Mouse (Mus musculus): ENCODE results near the gene Gcm1. TPM values are rescaled to one million over a fixed set of nuclear protein-coding genes. Genes with fewer than 3 reads are reported as not detected.
"Not testable (repeated sequence)": the region's sequence is repeated elsewhere in the genome, so short reads cannot be mapped to it uniquely, and the experiment has no call there.

The Gcm1 gene
- polyA plus RNA-seq, 1 experiment from 2014 or later: not detected

- Histone ChIP-seq H3K4me3 (ENCODE audit: inconsistent target) (no peak overlapping the region), H3K27ac (no peak overlapping the region), H3K79me2 (ENCODE audit: inconsistent target) (no peaks in the 10 kb centered on the region), H3K36me3 (ENCODE audit: inconsistent target) (no peaks in the 10 kb centered on the region)
- 20% methylated on average over 4 of the region's 4 CpGs for WGBS (ENCODE audit: missing documents)
Observed at GRCm38 (mm10) chr9:78071626-78072025, 19.9 kb downstream of the Gcm1 start.

DNA sequence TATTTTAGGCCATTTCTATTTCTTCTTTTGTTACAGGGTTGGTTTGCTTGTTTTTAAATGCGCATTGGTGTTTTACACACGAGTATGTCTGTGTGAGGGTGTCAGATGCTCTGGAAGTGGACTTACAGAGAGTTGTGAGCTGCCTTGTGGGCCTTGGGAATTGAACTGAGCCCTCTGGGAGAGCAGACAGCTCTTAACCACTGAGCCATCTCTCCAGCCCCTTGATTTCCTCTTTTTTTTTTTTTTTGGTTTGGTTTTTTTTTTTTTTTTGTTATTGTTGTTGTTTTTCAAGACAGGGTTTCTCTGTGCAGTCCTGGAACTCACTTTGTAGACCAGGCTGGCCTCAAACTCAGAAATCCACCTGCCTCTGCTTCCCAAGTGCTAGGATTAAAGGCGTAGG lies 21.6 kb downstream of the Gcm1 start:
- H3K27ac ChIP-seq: peak overlapping the region; percentile 48
- not testable (repeated sequence) for H3K79me2 ChIP-seq (ENCODE audit: inconsistent target); H3K36me3 ChIP-seq (ENCODE audit: inconsistent target); H3K4me3 ChIP-seq (ENCODE audit: inconsistent target)
- WGBS (ENCODE audit: missing documents): 80% methylated on average over 3 of the region's 3 CpGs

GRCm38 (mm10) chr9:78073713-78074340 lies 22.1 kb downstream of the Gcm1 start:
- 44% methylated on average over 10 of the region's 13 CpGs for WGBS (ENCODE audit: missing documents)
- Histone ChIP-seq H3K4me3 (ENCODE audit: inconsistent target) (no peak overlapping the region), H3K36me3 (ENCODE audit: inconsistent target) (no peaks in the 10 kb centered on the region), H3K79me2 (ENCODE audit: inconsistent target) (no peaks in the 10 kb centered on the region), H3K27ac (peak overlapping the region; percentile 48)

- 98% methylated on average over 3 of the region's 3 CpGs for whole genome bisulfite sequencing (ENCODE audit: missing documents)
- no peak overlapping the region for H3K4me3 ChIP-seq (ENCODE audit: inconsistent target)
- H3K79me2 ChIP-seq (ENCODE audit: inconsistent target): no peaks in the 10 kb centered on the region
- no peaks in the 10 kb centered on the region for H3K36me3 ChIP-seq (ENCODE audit: inconsistent target)
- no peak overlapping the region for H3K27ac ChIP-seq
Observed at GRCm38 (mm10) chr9:78075256-78075655, 23.5 kb downstream of the Gcm1 start.

DNA sequence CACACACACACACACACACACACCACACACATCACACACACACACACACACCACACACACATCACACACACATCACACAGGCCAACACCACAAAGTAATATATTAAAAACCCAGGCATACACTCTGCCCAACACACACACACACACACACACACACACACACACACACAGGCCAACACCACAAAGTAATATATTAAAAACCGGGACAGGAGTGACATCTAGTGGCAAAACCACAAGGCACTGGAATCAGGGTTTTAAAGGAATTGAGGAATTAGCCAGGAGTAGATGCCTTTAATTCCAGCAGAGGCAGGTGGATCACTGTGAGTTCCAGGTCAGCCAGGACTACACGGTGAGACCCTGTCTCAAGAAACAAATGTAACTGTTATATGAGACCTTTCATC lies 26.5 kb downstream of the Gcm1 start:
- Histone ChIP-seq H3K4me3 (ENCODE audit: inconsistent target) (no peak overlapping the region), H3K36me3 (ENCODE audit: inconsistent target) (peaks cover 9% of the 10 kb centered on the region; the same call in 1 of the 2 replicates), H3K27ac (no peak overlapping the region), H3K79me2 (ENCODE audit: inconsistent target) (no peaks in the 10 kb centered on the region)
- 48% methylated on average over 2 of the region's 2 CpGs for WGBS (ENCODE audit: missing documents)

DNA sequence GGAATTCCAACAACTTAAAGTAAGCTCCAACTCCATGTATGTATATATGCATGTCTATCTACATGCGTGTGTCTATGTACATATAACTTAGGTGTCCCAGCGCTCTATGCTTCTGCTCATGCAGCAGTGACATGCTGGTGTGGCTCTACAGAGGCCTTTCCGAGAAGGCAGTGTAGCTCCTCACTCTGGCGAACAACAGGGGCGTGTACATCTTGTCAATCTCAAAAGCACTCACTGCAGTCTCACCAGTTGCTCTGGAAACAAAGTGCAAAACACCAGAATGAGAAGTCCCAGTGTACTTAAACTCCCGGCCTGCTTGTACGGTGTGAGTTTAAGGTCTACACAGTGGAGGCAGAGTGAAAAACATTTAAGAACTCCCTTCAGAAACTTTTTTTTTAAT lies 30.1 kb downstream of the Gcm1 start:
- no peaks in the 10 kb centered on the region for H3K79me2 ChIP-seq (ENCODE audit: inconsistent target)
- whole genome bisulfite sequencing (ENCODE audit: missing documents): 98% methylated on average over 6 of the region's 7 CpGs
- H3K4me3 ChIP-seq (ENCODE audit: inconsistent target): no peak overlapping the region
- peaks cover 26% of the 10 kb centered on the region; the same call in 1 of the 2 replicates for H3K36me3 ChIP-seq (ENCODE audit: inconsistent target)
- H3K27ac ChIP-seq: no peak overlapping the region

DNA sequence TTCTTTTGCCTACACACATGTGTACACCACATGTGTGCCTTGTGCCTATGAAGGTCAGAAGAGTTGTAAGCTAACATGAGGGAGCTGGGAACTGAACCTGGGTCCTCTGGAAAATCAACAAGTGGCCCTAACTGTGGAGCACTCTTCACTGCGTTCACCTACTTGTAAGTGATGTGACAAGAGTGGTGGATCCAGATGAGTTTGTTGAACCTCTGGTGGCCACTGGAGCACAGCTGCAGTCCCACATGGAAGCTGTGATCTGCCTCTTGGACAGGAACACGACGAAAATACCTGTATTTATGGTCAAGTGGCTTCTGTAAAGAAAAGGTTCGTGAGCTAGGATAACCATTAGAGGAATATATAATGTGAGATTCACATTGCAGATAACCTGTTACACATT lies 32.6 kb downstream of the Gcm1 start:
- Histone ChIP-seq H3K27ac (no peak overlapping the region), H3K36me3 (ENCODE audit: inconsistent target) (peaks cover 26% of the 10 kb centered on the region; the same call in 1 of the 2 replicates), H3K4me3 (ENCODE audit: inconsistent target) (no peak overlapping the region), H3K79me2 (ENCODE audit: inconsistent target) (no peaks in the 10 kb centered on the region)
- 99% methylated on average over 4 of the region's 4 CpGs for WGBS (ENCODE audit: missing documents)

DNA sequence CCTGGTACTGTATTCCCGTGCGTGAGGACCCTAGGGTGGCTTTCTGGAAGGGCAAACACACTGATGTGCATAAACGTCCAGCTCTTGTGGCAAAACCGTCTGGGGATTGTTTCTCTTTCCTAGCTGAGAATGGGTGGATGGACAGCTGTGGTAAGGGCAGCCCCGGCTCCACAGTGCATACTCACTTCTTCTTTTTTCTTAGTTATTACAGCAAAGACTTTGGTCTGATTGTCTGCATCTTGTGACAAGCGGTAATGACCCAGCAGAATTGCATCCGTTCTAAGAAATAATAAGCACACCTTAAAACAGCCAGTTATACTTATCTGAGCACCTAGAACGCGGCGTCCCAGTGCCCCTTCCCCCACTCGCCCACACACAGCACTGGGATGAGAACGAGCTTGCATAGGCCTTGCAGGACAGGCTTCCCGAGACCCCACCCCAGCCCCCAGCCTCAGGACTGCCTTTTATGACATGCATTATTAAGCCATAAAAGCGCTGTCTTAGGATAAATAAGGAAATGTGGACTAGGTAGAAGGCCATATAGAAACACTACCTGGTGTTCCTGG lies 34.1 kb downstream of the Gcm1 start:
- Histone ChIP-seq H3K4me3 (ENCODE audit: inconsistent target) (no peak overlapping the region), H3K27ac (peak overlapping the region; percentile 79), H3K79me2 (ENCODE audit: inconsistent target) (no peaks in the 10 kb centered on the region), H3K36me3 (ENCODE audit: inconsistent target) (peaks cover 26% of the 10 kb centered on the region; the same call in 1 of the 2 replicates)
- WGBS (ENCODE audit: missing documents): 5% methylated on average over 14 of the region's 14 CpGs

- Histone ChIP-seq H3K27ac (no peak overlapping the region), H3K36me3 (ENCODE audit: inconsistent target) (peaks cover 16% of the 10 kb centered on the region; the same call in 1 of the 2 replicates), H3K79me2 (ENCODE audit: inconsistent target) (no peaks in the 10 kb centered on the region), H3K4me3 (ENCODE audit: inconsistent target) (no peak overlapping the region)
- 88% methylated on average over 7 of the region's 9 CpGs for WGBS (ENCODE audit: missing documents)
Observed at GRCm38 (mm10) chr9:78087751-78088150, 36.0 kb downstream of the Gcm1 start.

GRCm38 (mm10) chr9:78088521-78088920 lies 36.8 kb downstream of the Gcm1 start:
- 88% methylated on average over 4 of the region's 4 CpGs for WGBS (ENCODE audit: missing documents)
- H3K36me3 ChIP-seq (ENCODE audit: inconsistent target): peaks cover 19% of the 10 kb centered on the region
- H3K27ac ChIP-seq: no peak overlapping the region
- H3K79me2 ChIP-seq (ENCODE audit: inconsistent target): no peaks in the 10 kb centered on the region
- no peak overlapping the region for H3K4me3 ChIP-seq (ENCODE audit: inconsistent target)

DNA sequence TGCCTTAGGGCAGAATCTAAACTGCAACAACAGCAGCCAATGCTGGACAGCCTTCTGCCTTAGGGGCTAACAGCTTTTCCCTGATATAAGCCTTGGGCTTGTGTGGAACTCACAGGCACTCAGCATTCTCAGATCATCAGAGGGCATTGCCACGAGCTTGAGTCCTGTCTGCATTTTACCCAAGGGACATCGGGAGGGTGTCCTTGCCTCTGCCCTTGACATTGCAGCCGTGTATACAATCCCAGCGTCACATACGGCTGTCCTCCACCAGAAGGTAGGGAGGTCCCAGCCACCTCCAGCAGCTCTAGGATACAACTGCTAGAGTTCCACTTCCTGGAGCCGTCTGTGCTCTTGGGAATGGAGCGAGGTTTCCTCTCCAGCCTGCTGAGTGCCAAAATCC lies 37.2 kb downstream of the Gcm1 start:
- H3K36me3 ChIP-seq (ENCODE audit: inconsistent target): peaks cover 17% of the 10 kb centered on the region
- H3K27ac ChIP-seq: no peak overlapping the region
- 89% methylated on average over 7 of the region's 7 CpGs for WGBS (ENCODE audit: missing documents)
- no peaks in the 10 kb centered on the region for H3K79me2 ChIP-seq (ENCODE audit: inconsistent target)
- no peak overlapping the region for H3K4me3 ChIP-seq (ENCODE audit: inconsistent target)

DNA sequence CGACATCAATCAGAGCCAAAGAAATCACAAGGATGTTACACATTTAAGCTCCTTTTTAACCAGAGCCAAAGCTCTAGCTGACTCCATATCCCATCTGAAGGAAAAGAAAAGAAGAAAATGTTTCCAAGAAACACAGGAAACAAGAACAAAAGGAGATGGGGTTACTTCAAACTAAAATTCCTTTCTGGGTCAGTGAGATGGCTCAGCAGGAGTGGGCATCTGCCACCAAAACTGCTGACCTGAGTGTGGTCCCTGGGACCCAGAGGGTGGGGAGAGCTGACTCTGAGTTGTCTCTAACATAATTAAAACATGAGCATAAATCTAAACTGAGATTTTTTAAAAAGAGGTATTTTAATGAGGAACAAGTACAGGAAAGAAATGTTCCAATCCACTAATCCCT lies 38.2 kb downstream of the Gcm1 start:
- no peak overlapping the region for H3K27ac ChIP-seq
- peaks cover 17% of the 10 kb centered on the region; the same call in 1 of the 2 replicates for H3K36me3 ChIP-seq (ENCODE audit: inconsistent target)
- H3K79me2 ChIP-seq (ENCODE audit: inconsistent target): no peaks in the 10 kb centered on the region
- H3K4me3 ChIP-seq (ENCODE audit: inconsistent target): no peak overlapping the region
- 82% methylated on average over 1 of the region's 1 CpGs for WGBS (ENCODE audit: missing documents)

GRCm38 (mm10) chr9:78090596-78090995 lies 38.9 kb downstream of the Gcm1 start:
- 98% methylated on average over 3 of the region's 3 CpGs for WGBS (ENCODE audit: missing documents)
- Histone ChIP-seq H3K79me2 (ENCODE audit: inconsistent target) (no peaks in the 10 kb centered on the region), H3K4me3 (ENCODE audit: inconsistent target) (no peak overlapping the region), H3K27ac (no peak overlapping the region), H3K36me3 (ENCODE audit: inconsistent target) (peaks cover 24% of the 10 kb centered on the region)

DNA sequence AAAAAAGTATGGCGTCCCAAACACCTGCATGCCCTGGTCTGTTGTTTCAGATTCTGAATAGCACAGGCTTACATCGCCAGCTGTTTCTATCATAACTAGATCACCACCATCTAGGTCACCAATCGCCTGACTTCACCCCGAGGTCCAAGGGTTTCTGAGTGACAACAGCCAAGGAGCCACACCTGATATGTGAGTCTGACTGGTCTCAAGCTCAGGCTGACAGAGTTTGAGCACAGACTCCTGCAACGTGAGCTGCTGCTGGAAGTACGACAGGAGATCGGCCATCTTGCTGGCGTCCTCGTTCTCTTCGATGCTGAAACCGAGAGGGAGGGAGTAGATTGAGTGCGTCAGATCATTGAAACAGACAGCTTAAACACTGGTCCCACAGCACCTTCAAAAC lies 44.0 kb downstream of the Gcm1 start:
- no peak overlapping the region for H3K4me3 ChIP-seq (ENCODE audit: inconsistent target)
- H3K27ac ChIP-seq: no peak overlapping the region
- 95% methylated on average over 12 of the region's 12 CpGs for WGBS (ENCODE audit: missing documents)
- no peaks in the 10 kb centered on the region for H3K79me2 ChIP-seq (ENCODE audit: inconsistent target)
- peaks cover 61% of the 10 kb centered on the region for H3K36me3 ChIP-seq (ENCODE audit: inconsistent target)

- H3K4me3 ChIP-seq (ENCODE audit: inconsistent target): no peak overlapping the region
Observed at GRCm38 (mm10) chr9:78096376-78096775, 44.7 kb downstream of the Gcm1 start.

More at GRCm38 (mm10) chr9:78096376-78096775, 44.7 kb downstream of the Gcm1 start:
- H3K79me2 ChIP-seq (ENCODE audit: inconsistent target): no peaks in the 10 kb centered on the region
- H3K27ac ChIP-seq: no peak overlapping the region
- peaks cover 61% of the 10 kb centered on the region for H3K36me3 ChIP-seq (ENCODE audit: inconsistent target)
- 99% methylated on average over 5 of the region's 6 CpGs for WGBS (ENCODE audit: missing documents)
